ENCODE assay signal across 14 mouse cellular contexts in genomic region chr12:34661378-34661777, GRCm38 (mm10).
DNase-seq lines count a peak whose midpoint lies in the region; ATAC-seq lines count a peak whose summit lies in the region.
"Had no signal": no experiment of that assay in that cellular context is flagged by ENCODE, and none has a peak within 500 bp of the region (broad histone marks: within the 10 kb centered on the region; RNA-seq: fewer than 3 reads in every experiment).

No protein-coding gene starts in this region.

- H3K27me3 ChIP-seq in hindbrain, embryonic 14.5 days (ENCODE audit: control insufficient read depth, insufficient read depth, low read length), result no peaks in the 10 kb centered on the region
- H3K27me3 ChIP-seq in hindbrain, embryonic 10.5 days (ENCODE audit: insufficient read depth, poor library complexity, severe bottlenecking), result no peaks in the 10 kb centered on the region
- H3K27me3 ChIP-seq in midbrain, embryonic 14.5 days (ENCODE audit: control insufficient read depth, insufficient read depth, low read length), result no peaks in the 10 kb centered on the region
- no peaks in the 10 kb centered on the region for H3K27me3 ChIP-seq in midbrain, embryonic 10.5 days (ENCODE audit: low read depth, poor library complexity, severe bottlenecking)
- no peaks in the 10 kb centered on the region for H3K27me3 ChIP-seq in hindbrain, embryonic 16.5 days (replicated peaks; ENCODE audit: control insufficient read depth, insufficient read depth, low read length)
- H3K27me3 ChIP-seq: liver, embryonic 13.5 days had no signal

- H3K9ac ChIP-seq in hindbrain, embryonic 14.5 days, result no peak overlapping the region
- no peak overlapping the region for H3K9ac ChIP-seq in midbrain, embryonic 14.5 days (replicated peaks; ENCODE audit: low read length)
- no peak overlapping the region for H3K9ac ChIP-seq in hindbrain, embryonic 16.5 days (ENCODE audit: low read depth, low read length)
- H3K9ac ChIP-seq: liver, embryonic 13.5 days had no signal

- intact Hi-C loops in heart, postnatal 25 days (cut with DNase I), result loop anchor here (10.0 kb wide), 1 partner anchor 243 kb away; no protein-coding TSS in a partner anchor

- no peaks in the 10 kb centered on the region for H3K9me3 ChIP-seq in hindbrain, embryonic 14.5 days (ENCODE audit: control insufficient read depth, low read length)
- H3K9me3 ChIP-seq in hindbrain, embryonic 10.5 days, result no peaks in the 10 kb centered on the region
- H3K9me3 ChIP-seq in midbrain, embryonic 14.5 days (ENCODE audit: control insufficient read depth, low read length), result no peaks in the 10 kb centered on the region
- no peaks in the 10 kb centered on the region for H3K9me3 ChIP-seq in midbrain, embryonic 10.5 days (replicated peaks)
- H3K9me3 ChIP-seq in hindbrain, embryonic 16.5 days (ENCODE audit: control insufficient read depth, low read length), result no peaks in the 10 kb centered on the region
- H3K9me3 ChIP-seq: G1E; heart, embryonic 10.5 days; liver, embryonic 13.5 days had no signal

- no peaks in the 10 kb centered on the region for H3K4me1 ChIP-seq in hindbrain, embryonic 14.5 days (replicated peaks; ENCODE audit: control insufficient read depth, insufficient read depth, low read length)
- no peaks in the 10 kb centered on the region for H3K4me1 ChIP-seq in hindbrain, embryonic 10.5 days (replicated peaks)
- no peaks in the 10 kb centered on the region for H3K4me1 ChIP-seq in midbrain, embryonic 14.5 days (ENCODE audit: control insufficient read depth, insufficient read depth, low read length)
- peaks cover 9% of the 10 kb centered on the region; the same call in 1 of the 2 replicates for H3K4me1 ChIP-seq in midbrain, embryonic 10.5 days
- no peaks in the 10 kb centered on the region for H3K4me1 ChIP-seq in hindbrain, embryonic 16.5 days (ENCODE audit: control insufficient read depth, insufficient read depth, low read depth, low read length)
- H3K4me1 ChIP-seq: heart, embryonic 10.5 days; liver, embryonic 13.5 days had no signal

- H3K27ac ChIP-seq in hindbrain, embryonic 14.5 days, result no peak overlapping the region
- H3K27ac ChIP-seq in hindbrain, embryonic 10.5 days, result no peak overlapping the region
- H3K27ac ChIP-seq in midbrain, embryonic 14.5 days (replicated peaks; ENCODE audit: low read depth, low read length), result no peak overlapping the region
- H3K27ac ChIP-seq in midbrain, embryonic 10.5 days (replicated peaks), result no peak overlapping the region
- no peak overlapping the region for H3K27ac ChIP-seq in hindbrain, embryonic 16.5 days (ENCODE audit: low read depth, low read length)
- H3K27ac ChIP-seq: heart, embryonic 10.5 days; liver, embryonic 13.5 days had no signal

- no peak overlapping the region for H3K4me3 ChIP-seq in hindbrain, embryonic 14.5 days (replicated peaks; ENCODE audit: low read length)
- H3K4me3 ChIP-seq in hindbrain, embryonic 10.5 days, result no peak overlapping the region
- H3K4me3 ChIP-seq in midbrain, embryonic 14.5 days (replicated peaks; ENCODE audit: low read depth, low read length), result no peak overlapping the region
- no peak overlapping the region for H3K4me3 ChIP-seq in midbrain, embryonic 10.5 days
- H3K4me3 ChIP-seq in hindbrain, embryonic 16.5 days (ENCODE audit: low read length), result no peak overlapping the region
- H3K4me3 ChIP-seq: heart, embryonic 10.5 days; liver, embryonic 13.5 days had no signal

- ATAC-seq in hindbrain, embryonic 14.5 days (ENCODE audit: low FRiP score), result peak; percentile 81
- 0 out of 2 replicates have a peak, but pooled peaks have one; percentile 52 for ATAC-seq in midbrain, embryonic 14.5 days (ENCODE audit: low FRiP score, low TSS enrichment)
- ATAC-seq in hindbrain, embryonic 16.5 days, result peak; percentile 68

- peak; percentile 59 for DNase-seq in hindbrain, embryonic 14.5 days (ENCODE audit: low spot score)
- no peak for DNase-seq in hindbrain, embryonic 10.5 days (ENCODE audit: low spot score)
- peak; percentile 63 for DNase-seq in midbrain, embryonic 14.5 days
- no peak for DNase-seq in midbrain, embryonic 10.5 days (ENCODE audit: low spot score)
- no peak for DNase-seq in adrenal gland, adult (ENCODE audit: inconsistent age in 2 of 2, low spot score in 1 of 2)
- DNase-seq in heart, postnatal 25 days (ENCODE audit: low spot score), result no peak
- DNase-seq: cerebellum, postnatal 25 days; kidney, postnatal 4 days; liver, embryonic 13.5 days; right cerebral cortex, postnatal 25 days; thymus, postnatal 4 days had no signal

- H3K4me2 ChIP-seq in hindbrain, embryonic 14.5 days (replicated peaks), result no peak overlapping the region
- no peak overlapping the region for H3K4me2 ChIP-seq in midbrain, embryonic 14.5 days (ENCODE audit: low read length)
- no peak overlapping the region for H3K4me2 ChIP-seq in hindbrain, embryonic 16.5 days (ENCODE audit: low read length)
- H3K4me2 ChIP-seq: liver, embryonic 13.5 days had no signal

- no peaks in the 10 kb centered on the region for H3K36me3 ChIP-seq in hindbrain, embryonic 14.5 days (replicated peaks; ENCODE audit: control insufficient read depth, insufficient read depth)
- H3K36me3 ChIP-seq in hindbrain, embryonic 10.5 days, result no peaks in the 10 kb centered on the region
- no peaks in the 10 kb centered on the region for H3K36me3 ChIP-seq in midbrain, embryonic 14.5 days (ENCODE audit: control insufficient read depth, insufficient read depth, low read length)
- H3K36me3 ChIP-seq in midbrain, embryonic 10.5 days, result no peaks in the 10 kb centered on the region
- no peaks in the 10 kb centered on the region for H3K36me3 ChIP-seq in hindbrain, embryonic 16.5 days (ENCODE audit: control insufficient read depth, insufficient read depth, low read length)
- H3K36me3 ChIP-seq: G1E; heart, embryonic 10.5 days; liver, embryonic 13.5 days had no signal

Comparison
In these comparisons a context has a peak if more than half of its experiments do, and no peak if none do; other contexts are left out.
1. DNase-seq: peak in hindbrain, embryonic 14.5 days (single experiment) and midbrain, embryonic 14.5 days (single experiment); none in hindbrain, embryonic 10.5 days (single experiment), midbrain, embryonic 10.5 days (single experiment), adrenal gland, adult (0 of 2) and heart, postnatal 25 days (single experiment).
2. Peak in every context shown above with its lines, with median percentiles within 50 percentile points of each other: ATAC-seq.